Mouse (Mus musculus): ENCODE measurements around the gene Cad.

Cad gene

DNA sequence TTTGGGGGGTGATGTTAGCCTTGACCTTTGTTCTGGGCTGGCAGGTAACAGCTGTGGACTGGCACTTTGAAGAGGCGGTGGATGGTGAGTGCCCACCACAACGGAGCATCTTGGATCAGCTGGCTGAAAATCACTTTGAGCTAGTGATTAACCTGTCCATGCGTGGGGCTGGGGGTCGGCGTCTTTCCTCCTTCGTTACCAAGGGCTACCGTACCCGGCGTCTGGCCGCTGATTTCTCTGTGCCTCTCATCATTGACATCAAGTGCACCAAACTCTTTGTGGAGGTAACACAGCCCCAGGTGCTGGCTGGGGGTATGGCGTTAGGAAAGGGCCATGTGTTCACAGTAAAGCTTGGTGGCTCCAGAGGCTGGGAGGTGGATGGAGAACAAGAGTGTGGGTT is 17.2 kb downstream of the Cad start:
- no peak for DNase-seq

DNA sequence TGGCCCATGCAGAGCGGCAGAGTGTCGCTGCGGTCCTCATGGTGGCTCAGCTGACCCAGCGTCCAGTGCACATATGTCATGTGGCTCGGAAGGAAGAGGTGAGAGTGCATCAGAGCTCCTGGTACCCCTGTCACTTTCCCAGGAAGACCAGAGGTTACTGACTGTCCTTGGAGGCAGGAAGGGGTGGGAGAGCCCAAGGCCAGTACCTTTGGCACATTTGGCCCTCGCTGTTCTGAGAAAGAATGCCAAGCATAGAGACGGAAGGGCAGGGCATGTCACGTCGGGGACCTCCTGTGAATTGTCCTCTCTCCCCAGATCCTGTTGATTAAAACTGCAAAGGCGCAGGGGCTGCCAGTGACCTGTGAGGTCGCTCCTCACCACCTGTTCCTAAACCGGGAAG is 18.6 kb downstream of the Cad start:
- DNase-seq = no peak

DNA sequence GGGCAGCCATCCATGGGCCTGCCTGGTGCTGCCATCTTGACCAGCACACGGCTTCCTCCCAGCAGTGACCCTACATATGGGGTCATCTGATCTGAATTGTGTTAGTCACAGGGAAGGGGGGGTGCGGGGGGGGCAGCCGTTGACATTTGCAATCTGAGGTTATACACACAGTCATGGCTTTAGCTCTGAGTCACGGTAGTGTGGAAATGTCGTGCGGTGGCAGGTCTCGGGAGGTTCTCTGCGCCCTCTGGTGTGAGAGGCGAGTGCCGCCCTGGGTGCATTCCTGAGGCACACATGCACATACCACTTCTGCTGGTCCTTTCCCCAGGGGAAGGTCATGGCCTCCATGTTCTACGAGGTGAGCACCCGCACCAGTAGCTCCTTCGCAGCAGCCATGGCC is 21.8 kb downstream of the Cad start:
- no peak for DNase-seq

DNA sequence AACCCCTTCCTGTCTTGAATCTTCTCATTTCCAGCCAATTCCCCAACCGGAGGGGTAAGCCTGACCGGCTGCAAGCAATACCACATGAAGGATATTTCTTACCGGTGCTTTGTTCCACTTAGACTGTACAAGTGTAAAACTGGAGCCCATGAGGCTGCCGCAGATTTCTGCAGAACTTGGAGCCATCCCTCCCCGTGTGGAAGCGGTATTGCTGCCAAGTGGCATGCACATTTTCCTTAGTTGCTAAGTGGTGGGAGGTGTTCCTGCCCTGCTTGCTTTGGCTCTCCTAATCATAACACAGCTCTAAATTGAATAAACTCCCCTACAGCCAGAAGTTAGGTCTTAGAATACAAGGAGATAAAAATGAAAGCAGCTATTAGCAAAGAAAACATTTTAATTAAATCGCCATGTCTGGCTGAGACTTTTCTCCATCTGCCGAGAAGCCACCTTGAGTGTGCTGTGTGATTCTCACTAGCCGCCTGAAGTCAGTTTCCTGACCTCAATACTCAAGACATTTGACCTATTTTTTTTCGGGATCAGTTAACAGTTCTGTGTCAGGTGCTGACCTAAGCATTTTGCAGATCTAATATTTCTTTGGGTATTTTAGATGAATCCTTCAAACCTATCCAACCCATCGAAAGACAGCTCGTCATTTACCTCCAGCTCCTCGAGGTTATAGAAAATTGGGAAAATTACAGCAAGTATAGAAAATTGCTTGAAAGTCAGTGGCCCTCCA is 25.6 kb downstream of the Cad start:
- peak in 1 of 2 experiments; percentile 40 for DNase-seq

GRCm38 (mm10) chr5:31080795-31081164 is 26.2 kb downstream of the Cad start:
- DNase-seq = no peak

- DNase-seq = peak in 1 of 2 experiments; percentile 65
Measured at GRCm38 (mm10) chr5:31081386-31081785, 26.8 kb downstream of the Cad start.

DNA sequence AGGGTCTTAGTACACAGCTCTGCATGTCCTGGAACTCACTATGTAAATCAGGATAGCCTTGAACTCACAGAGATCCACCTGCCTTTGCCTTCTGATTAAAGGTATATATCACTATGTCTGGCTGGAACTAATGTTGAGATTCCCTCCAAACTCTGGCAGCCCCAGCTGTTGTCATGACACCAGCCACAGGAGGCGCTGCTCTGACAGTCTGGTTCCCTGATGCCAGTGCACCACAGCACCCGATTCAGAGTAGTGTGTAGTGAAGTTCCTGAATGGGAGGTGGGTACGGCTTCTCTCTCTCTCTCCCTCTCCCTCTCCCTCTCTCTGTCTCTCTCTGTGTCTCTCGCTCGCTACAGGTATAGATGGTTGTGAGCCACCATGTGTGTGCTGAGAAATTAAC is 27.8 kb downstream of the Cad start:
- DNase-seq = peak in 1 of 2 experiments; percentile 64

DNA sequence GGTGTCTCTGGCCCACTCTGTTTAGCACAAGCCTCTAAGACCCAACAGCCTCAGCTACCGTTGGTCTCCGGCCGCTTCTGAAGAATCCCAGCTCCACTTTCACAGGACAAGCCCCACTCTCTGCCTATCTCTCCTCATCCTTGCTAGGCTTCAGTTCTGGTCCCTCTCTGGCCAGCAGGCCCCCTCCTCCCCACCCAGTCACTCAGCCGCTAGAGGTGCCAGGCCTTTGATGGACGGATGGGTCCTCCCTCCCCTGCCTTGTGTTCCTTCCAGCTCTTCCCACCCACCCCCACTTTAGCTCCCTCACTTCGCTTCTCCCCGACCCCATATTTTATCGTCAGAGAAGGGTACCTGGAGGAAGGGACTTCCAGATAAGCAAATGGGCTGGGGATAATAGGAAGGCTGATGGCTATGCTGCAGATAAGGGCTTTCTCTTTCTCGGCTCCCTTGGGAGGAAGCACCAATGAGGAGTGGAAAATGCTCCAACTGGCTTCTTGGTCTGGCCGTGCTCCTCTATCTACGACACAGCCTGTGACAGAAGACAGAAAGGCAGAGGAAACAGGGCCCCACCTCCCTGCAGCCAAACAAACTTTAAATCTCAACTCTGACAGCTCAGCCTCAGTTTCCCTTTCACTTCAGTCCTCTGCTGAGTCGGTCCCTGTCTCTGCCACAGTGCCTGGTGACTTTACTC is 28.5 kb downstream of the Cad start:
- no peak for DNase-seq

DNA sequence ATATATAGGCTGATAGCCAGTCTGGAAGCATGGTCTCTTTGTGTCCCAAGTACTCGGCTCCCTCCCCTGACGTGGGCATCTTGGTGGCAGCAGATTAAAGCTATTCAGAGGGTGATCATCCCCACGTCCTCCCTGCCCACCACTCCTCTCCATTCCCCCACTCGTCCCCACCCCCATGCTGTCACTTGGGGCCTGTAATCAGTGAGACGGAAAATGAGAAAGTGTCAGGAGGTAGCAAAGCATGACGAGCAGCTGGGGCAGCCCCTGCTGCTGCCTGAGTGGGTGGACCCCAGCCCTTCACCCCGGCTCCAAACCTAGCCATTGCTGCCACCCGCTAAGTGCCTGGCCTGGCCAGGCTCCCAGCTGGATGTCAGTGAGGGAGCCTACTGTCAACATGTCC is 29.4 kb downstream of the Cad start:
- no peak for DNase-seq

GRCm38 (mm10) chr5:31086606-31087005 is 32.0 kb downstream of the Cad start:
- no peak for DNase-seq

DNA sequence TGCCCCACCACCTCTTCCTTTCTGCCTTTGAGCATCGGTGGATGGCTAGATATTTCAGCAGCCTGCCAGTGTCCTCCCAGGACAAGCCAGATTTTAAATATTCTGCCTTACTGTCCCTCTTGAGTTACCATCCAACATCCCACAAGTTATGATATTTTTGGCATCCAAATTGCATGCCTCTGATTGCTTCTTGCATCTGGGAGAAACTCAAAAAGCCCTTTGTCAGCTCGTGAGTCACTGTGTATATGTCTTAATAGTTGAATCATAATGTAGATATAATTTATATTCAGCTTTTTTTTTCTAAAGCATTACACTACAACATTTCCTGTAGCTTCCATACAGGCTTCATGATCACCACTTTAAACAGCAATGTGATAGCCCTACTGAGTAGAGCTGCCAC is 32.6 kb downstream of the Cad start:
- no peak for DNase-seq

GRCm38 (mm10) chr5:31092231-31092975 is 37.8 kb downstream of the Cad start:
- DNase-seq = no peak

DNA sequence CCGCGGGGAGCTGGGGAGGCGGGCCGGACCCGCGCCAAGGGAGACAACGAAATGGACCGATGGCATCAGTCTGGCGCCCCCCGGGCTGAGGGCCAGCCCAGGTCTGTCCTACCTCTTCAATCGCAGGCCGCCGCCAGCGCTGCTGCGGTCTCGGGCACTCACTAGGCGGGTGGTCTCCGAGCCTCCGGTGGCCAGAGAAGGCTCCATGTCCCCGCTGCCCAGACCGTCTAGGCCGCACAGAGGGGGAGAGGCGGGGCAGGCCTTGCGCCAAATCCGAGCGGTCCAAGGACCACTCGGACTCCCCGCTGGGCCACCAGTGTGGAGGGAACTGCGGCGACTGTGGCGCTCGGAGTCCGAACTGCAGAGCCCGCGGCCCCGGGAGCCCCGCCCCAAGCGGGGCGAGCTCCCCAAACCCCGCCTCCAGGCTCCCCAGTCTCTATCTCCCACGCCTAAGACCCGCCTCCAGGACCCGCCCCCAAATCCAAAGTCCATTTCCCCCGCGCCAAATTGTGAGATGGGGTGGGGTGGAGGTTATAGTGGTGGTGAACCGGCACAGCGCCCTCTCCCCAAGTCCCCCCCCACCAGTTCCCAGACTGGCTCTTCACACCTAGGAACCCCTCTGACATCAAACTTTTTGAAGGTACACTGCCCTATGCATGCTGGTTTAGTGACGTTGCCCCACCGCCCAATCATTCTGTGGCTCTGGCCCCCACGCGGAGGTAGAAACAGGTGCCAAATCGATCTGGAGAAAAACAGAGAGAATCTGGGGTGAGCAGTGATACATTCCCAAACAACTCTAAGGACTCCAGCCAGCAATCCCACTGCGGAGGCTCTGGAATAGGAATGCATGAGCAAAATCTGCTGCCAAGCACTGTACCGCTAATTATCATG is 38.8 kb downstream of the Cad start:
- DNase-seq = peak in 1 of 2 experiments; percentile 38

DNA sequence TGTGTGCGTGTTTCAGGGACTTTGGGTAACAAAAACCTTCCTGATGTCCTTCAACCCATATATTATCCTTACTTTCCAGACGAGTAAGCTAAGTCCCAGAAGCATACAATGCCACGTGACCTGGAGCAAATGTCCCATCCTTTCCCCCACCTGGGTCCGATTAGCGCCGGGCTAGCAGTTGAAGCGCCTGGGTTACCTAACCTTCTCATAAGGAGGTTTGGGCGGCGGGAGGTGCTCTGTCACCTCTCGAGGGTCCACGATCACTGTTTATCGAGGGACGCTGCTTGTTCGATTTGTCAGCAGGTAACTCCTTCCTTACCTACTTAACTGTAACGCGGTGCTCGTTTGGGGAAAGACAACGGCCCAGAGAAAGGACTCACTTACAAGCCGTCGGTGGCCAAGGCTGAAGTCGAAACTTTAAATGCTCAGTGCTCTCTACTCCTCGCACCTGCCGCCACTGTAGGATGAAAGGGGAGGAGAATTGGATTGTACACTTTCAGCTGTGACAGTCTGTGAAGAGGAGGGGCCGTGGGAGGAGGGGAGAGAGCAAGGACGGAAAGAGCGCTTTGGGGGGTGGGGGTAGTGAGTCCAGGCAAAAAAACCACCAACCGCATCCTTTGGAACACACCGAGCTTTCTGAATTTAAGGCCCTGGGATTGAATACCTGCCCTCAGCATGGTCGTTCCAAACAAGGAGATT is 39.7 kb downstream of the Cad start:
- DNase-seq = no peak

GRCm38 (mm10) chr5:31094799-31095691 is 40.5 kb downstream of the Cad start:
- peak in 1 of 2 experiments; percentile 38 for DNase-seq

- DNase-seq = no peak
Measured at GRCm38 (mm10) chr5:31095711-31096480, 41.3 kb downstream of the Cad start.

DNA sequence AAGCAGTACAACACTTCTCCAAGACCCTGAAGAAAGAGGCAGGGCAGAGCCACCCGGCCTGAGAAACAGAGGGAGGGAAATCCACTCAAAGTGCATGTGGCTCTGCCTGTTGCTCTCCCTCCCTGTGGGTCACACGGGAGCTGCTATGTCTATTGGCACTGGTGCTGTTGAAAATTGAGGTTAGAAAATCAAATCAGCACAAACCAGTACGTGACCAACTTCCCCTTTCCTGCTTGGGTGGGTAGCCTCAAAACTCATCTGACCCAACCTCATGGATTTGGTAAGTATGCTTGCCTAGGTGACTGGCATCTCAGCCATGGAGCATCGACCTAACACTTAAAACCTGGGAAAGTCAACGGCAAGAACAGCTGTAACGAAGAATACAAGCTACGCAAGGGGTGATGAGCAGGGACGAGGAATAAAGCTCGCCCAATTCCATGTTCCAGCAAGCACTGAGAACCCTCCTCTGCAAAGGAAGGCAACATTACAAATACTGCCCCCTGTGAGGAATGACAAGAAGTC is 51.3 kb downstream of the Cad start, which contains the start of gene Dnajc5g:
Dnajc5g (plus strand) TSS at position 472 of the 522 bp plus-strand sequence.
- no peak for DNase-seq

GRCm38 (mm10) chr5:31108000-31108490 is 53.5 kb downstream of the Cad start, which contains the start of gene Slc30a3:
TSS of gene Slc30a3 (minus strand) at chr5:31108237.
- DNase-seq = no peak

DNA sequence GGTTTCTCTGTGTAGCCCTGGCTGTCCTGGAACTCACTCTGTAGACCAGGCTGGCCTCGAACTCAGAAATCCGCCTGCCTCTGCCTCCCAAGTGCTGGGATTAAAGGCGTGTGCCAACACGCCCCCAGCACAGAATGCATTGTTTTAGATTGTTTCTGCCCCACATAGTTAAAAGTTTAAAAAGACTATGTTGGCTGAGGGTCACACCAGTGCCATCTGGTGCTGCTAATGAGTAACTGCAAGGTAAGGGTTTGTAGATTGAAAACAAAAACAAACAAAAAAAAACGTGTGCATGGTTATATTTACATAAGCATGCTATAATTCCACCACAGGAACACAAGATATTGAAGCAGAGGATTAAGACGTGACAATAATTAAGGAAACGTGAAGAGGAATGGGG is 56.2 kb downstream of the Cad start:
- no peak for DNase-seq

DNA sequence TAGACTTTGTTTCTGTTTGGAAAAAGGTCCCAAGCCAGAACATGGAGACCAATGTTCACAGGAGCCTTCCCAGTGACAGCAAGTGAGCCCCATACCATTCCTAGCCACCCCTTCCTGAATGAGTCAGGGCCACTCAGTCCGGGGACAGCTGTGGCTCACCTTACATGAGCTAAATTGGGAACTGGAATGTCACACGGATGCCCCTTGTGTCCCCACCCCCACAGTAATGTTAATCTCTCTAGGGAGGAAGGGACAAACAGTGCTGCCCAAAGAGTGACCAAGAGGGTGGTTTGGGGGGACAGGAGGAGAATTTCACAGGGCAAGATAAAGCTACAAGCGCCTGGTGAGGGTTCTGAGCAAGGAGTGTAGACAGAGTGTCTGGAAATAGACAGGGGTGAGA is 61.8 kb downstream of the Cad start, which contains the start of gene Trim54:
Trim54 (plus strand) TSS at position 359 of the 400 bp plus-strand sequence.
- no peak for DNase-seq

All from cerebellum, postnatal 25 days (tissue).